Mouse (Mus musculus): ENCODE results near the gene Col23a1. TPM values are rescaled to one million over a fixed set of nuclear protein-coding genes. Genes with fewer than 3 reads are reported as not detected.

The Col23a1 gene
- polyA plus RNA-seq, 1 experiment: 1.5 TPM

DNA sequence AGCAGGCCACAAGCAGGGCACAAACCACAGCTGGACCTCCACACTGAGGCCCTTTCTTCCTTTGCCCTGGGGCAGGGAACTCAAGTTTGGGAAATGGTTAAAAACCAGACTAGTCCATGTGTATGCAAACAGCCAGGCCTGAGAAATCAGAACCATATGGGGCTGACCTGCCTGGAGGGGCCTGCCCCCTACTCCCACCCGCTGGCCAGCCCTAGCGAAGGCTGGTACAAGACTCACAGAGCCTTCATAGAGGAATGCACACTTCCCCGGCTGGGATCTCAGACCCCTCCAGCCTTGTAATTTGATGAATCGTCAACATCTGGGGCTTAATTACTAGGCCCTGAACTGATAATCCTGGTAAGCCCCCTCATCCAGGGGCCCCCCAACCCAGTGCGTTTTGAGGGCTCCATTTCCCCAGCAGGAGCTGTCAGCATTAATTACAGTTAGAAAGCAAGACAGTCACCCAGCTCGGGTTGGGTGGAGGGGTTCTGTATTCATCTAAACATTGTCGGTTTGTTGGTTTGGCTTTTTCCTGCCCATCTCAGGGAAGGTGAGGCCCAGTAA is 253.8 kb downstream of the Col23a1 start:
- H3K27ac ChIP-seq (ENCODE audit: insufficient read depth, low read depth, low read length): no peak overlapping the region
- TF ChIP-seq CTCF (conservative IDR thresholded peaks at IDR 0.05; ENCODE audit: insufficient read depth, insufficient read length, low read depth, low read length) (no peak), POLR2A (IDR thresholded peaks at IDR 0.05; ENCODE audit: low read depth, low read length) (no peak)
- WGBS: 70% methylated on average over 7 of the region's 7 CpGs

DNA sequence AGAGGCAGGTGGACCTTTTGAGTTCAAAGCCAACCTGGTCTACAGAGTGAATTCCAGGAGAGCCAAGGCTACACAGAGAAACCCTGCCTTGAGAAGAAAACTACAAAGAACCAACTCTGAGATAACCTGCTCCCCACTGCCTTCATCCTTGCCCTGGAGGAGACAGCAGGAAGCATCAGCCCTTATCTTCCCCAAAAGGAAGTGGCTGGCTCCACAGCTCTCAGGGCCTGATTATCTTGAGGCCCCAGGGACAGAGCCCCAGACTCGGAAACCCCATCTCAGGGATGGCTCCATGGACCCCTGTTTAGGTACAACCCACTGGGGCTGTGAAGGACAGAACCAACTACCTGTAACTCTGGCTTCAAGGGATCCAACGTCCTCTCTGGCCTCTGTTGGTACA is 254.7 kb downstream of the Col23a1 start:
- WGBS: 62% methylated on average over 2 of the region's 2 CpGs

More for the DNA sequence above, 253.8 kb downstream of the Col23a1 start:
- H3K4me1 ChIP-seq (ENCODE audit: control insufficient read depth, insufficient read depth, low read length): no peaks in the 10 kb centered on the region
- H3K27me3 ChIP-seq (replicated peaks; ENCODE audit: control insufficient read depth, insufficient read depth, low read length): no peaks in the 10 kb centered on the region
- H3K36me3 ChIP-seq (ENCODE audit: control insufficient read depth, insufficient read depth, low read length): no peaks in the 10 kb centered on the region
- no peak overlapping the region for H3K4me3 ChIP-seq (ENCODE audit: insufficient read depth, low read depth, low read length)
- no peak for DNase-seq

DNA sequence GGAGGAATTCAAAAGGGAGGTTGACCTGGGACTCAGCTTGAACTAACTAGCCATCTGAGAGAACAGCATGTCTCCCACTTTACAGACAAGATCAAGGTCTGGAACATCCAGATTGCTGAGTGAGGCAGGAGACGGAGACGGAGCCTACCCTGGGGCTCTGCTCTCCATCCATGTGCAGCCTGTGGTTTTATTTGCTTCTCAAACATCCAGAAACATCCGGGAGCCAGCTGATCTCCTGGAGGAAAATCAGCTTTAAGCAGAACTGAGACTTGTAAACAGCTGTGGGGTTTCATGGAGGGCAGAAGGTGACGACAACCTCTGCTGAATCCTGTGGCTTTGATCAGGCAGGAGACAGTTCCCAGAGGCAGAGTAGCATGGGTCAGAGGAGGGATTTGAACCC is 256.1 kb downstream of the Col23a1 start:
- Histone ChIP-seq H3K4me1 (ENCODE audit: control insufficient read depth, insufficient read depth, low read length) (no peaks in the 10 kb centered on the region), H3K27me3 (replicated peaks; ENCODE audit: control insufficient read depth, insufficient read depth, low read length) (no peaks in the 10 kb centered on the region), H3K27ac (ENCODE audit: insufficient read depth, low read depth, low read length) (no peak overlapping the region), H3K36me3 (ENCODE audit: control insufficient read depth, insufficient read depth, low read length) (no peaks in the 10 kb centered on the region), H3K4me3 (ENCODE audit: insufficient read depth, low read depth, low read length) (no peak overlapping the region)
- WGBS: 67% methylated on average over 4 of the region's 4 CpGs
- no peak for DNase-seq
- TF ChIP-seq POLR2A (IDR thresholded peaks at IDR 0.05; ENCODE audit: low read depth, low read length): no peak
- TF ChIP-seq CTCF (conservative IDR thresholded peaks at IDR 0.05; ENCODE audit: insufficient read depth, insufficient read length, low read depth, low read length): no peak

More for the DNA sequence above, 254.7 kb downstream of the Col23a1 start:
- Histone ChIP-seq H3K4me3 (ENCODE audit: insufficient read depth, low read depth, low read length) (no peak overlapping the region), H3K36me3 (ENCODE audit: control insufficient read depth, insufficient read depth, low read length) (no peaks in the 10 kb centered on the region), H3K27ac (ENCODE audit: insufficient read depth, low read depth, low read length) (no peak overlapping the region), H3K4me1 (ENCODE audit: control insufficient read depth, insufficient read depth, low read length) (no peaks in the 10 kb centered on the region), H3K27me3 (replicated peaks; ENCODE audit: control insufficient read depth, insufficient read depth, low read length) (no peaks in the 10 kb centered on the region)
- no peak for DNase-seq
- TF ChIP-seq POLR2A (IDR thresholded peaks at IDR 0.05; ENCODE audit: low read depth, low read length) (no peak), CTCF (conservative IDR thresholded peaks at IDR 0.05; ENCODE audit: insufficient read depth, insufficient read length, low read depth, low read length) (no peak)

DNA sequence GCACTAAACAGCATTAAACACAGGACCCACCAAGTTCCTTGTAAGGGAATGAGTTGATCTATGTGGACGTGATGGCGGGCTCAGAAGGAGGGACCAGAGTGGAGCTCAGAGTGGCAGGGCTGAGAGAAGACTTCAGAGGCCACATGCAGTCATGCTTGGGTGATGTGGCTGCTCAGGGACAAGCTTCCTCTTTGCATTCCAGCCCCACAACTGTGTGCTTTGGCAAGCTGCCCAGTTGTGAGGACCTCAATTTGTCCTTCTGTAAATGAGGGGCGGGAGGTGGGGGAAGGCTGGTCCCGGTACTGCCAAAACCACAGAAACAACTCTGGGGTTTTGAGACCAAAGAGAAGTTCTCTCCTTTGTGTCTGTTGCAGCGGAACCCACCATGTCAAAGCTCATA is 261.5 kb downstream of the Col23a1 start:
- no peaks in the 10 kb centered on the region for H3K36me3 ChIP-seq (ENCODE audit: control insufficient read depth, insufficient read depth, low read length)
- no peak overlapping the region for H3K4me3 ChIP-seq (ENCODE audit: insufficient read depth, low read depth, low read length)
- no peaks in the 10 kb centered on the region for H3K4me1 ChIP-seq (ENCODE audit: control insufficient read depth, insufficient read depth, low read length)
- no peak overlapping the region for H3K27ac ChIP-seq (ENCODE audit: insufficient read depth, low read depth, low read length)
- no peak for TF ChIP-seq CTCF (conservative IDR thresholded peaks at IDR 0.05; ENCODE audit: insufficient read depth, insufficient read length, low read depth, low read length)
- no peak for TF ChIP-seq POLR2A (IDR thresholded peaks at IDR 0.05; ENCODE audit: low read depth, low read length)
- DNase-seq: peak; percentile 20
- no peaks in the 10 kb centered on the region for H3K27me3 ChIP-seq (replicated peaks; ENCODE audit: control insufficient read depth, insufficient read depth, low read length)
- 38% methylated on average over 5 of the region's 5 CpGs for WGBS

DNA sequence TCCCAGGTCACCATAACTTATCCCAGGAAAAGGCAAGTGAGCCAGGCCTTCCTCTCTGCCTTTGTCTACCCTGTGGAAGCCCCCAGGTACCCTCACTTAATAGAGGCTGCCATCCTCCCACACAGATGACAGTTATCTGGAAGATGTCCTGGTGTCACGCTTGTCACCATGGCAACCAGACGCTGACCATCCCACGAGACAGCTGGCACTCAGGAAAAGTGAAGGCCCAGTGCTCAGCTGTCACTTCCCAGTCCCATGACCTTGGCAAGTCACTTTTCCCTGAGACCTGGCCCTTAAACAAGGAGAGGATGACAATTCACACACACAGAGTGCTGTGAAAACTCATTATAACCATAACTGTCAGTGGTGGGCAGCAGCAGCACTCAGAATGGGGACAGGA is 262.4 kb downstream of the Col23a1 start:
- H3K27ac ChIP-seq (ENCODE audit: insufficient read depth, low read depth, low read length): no peak overlapping the region
- no peak for DNase-seq
- H3K4me3 ChIP-seq (ENCODE audit: insufficient read depth, low read depth, low read length): no peak overlapping the region
- H3K36me3 ChIP-seq (ENCODE audit: control insufficient read depth, insufficient read depth, low read length): no peaks in the 10 kb centered on the region
- 65% methylated on average over 3 of the region's 3 CpGs for WGBS
- no peaks in the 10 kb centered on the region for H3K4me1 ChIP-seq (ENCODE audit: control insufficient read depth, insufficient read depth, low read length)
- TF ChIP-seq CTCF (conservative IDR thresholded peaks at IDR 0.05; ENCODE audit: insufficient read depth, insufficient read length, low read depth, low read length) (no peak), POLR2A (IDR thresholded peaks at IDR 0.05; ENCODE audit: low read depth, low read length) (no peak)
- H3K27me3 ChIP-seq (replicated peaks; ENCODE audit: control insufficient read depth, insufficient read depth, low read length): no peaks in the 10 kb centered on the region

DNA sequence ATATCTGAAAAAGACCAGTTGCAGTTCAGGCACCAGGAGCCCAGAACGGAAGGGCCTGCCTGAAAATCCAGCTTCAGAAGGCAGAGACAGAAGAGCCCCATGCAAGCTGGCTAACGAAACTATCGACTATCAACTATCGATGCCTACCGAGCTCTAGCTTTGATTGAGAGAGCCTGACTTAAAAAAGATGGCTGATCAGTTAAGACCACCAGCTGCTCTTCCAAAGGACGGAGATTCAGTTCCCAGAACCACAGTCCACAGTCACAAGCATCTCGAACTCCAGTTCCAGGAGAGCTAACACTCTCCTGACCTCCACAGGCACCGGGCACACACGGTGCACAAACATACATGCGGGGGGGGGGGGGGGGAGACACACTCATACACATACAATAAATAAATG is 264.9 kb downstream of the Col23a1 start:
- no peak overlapping the region for H3K4me3 ChIP-seq (ENCODE audit: insufficient read depth, low read depth, low read length)
- H3K4me1 ChIP-seq (ENCODE audit: control insufficient read depth, insufficient read depth, low read length): no peaks in the 10 kb centered on the region
- TF ChIP-seq CTCF (conservative IDR thresholded peaks at IDR 0.05; ENCODE audit: insufficient read depth, insufficient read length, low read depth, low read length): no peak
- no peak for TF ChIP-seq POLR2A (IDR thresholded peaks at IDR 0.05; ENCODE audit: low read depth, low read length)
- H3K27ac ChIP-seq (ENCODE audit: insufficient read depth, low read depth, low read length): no peak overlapping the region
- H3K36me3 ChIP-seq (ENCODE audit: control insufficient read depth, insufficient read depth, low read length): no peaks in the 10 kb centered on the region
- no peaks in the 10 kb centered on the region for H3K27me3 ChIP-seq (replicated peaks; ENCODE audit: control insufficient read depth, insufficient read depth, low read length)
- 76% methylated on average over 10 of the region's 10 CpGs for WGBS
- no peak for DNase-seq

DNA sequence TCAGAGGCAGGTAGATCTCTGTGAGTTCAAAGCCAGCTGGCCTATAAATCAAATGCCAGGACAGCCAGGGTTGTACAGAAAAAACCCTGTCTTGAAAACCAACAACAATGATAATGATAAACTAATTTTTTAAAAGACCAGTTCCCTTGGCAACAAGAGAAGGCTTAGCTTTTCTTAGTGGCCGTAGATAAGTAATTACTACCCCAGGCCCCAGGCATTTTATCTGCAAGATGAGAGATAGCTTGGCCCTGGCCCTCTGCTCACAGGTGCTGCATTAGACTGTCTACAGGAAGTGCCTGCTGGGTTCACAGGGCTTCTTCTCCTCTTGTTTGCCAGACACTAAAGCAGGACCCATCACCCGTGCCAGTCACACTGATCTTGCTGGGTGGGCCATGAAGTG is 265.3 kb downstream of the Col23a1 start:
- WGBS: 81% methylated on average over 2 of the region's 2 CpGs
- no peak for DNase-seq
- no peak overlapping the region for H3K4me3 ChIP-seq (ENCODE audit: insufficient read depth, low read depth, low read length)

More for the DNA sequence above, 265.3 kb downstream of the Col23a1 start:
- Histone ChIP-seq H3K27ac (ENCODE audit: insufficient read depth, low read depth, low read length) (no peak overlapping the region), H3K27me3 (replicated peaks; ENCODE audit: control insufficient read depth, insufficient read depth, low read length) (no peaks in the 10 kb centered on the region), H3K36me3 (ENCODE audit: control insufficient read depth, insufficient read depth, low read length) (no peaks in the 10 kb centered on the region), H3K4me1 (ENCODE audit: control insufficient read depth, insufficient read depth, low read length) (no peaks in the 10 kb centered on the region)
- TF ChIP-seq POLR2A (IDR thresholded peaks at IDR 0.05; ENCODE audit: low read depth, low read length) (no peak), CTCF (conservative IDR thresholded peaks at IDR 0.05; ENCODE audit: insufficient read depth, insufficient read length, low read depth, low read length) (no peak)

Data from kidney, adult 2 months (tissue).